Mouse (Mus musculus): Measurements from ENCODE around the gene Mpnd.

The Mpnd gene

DNA sequence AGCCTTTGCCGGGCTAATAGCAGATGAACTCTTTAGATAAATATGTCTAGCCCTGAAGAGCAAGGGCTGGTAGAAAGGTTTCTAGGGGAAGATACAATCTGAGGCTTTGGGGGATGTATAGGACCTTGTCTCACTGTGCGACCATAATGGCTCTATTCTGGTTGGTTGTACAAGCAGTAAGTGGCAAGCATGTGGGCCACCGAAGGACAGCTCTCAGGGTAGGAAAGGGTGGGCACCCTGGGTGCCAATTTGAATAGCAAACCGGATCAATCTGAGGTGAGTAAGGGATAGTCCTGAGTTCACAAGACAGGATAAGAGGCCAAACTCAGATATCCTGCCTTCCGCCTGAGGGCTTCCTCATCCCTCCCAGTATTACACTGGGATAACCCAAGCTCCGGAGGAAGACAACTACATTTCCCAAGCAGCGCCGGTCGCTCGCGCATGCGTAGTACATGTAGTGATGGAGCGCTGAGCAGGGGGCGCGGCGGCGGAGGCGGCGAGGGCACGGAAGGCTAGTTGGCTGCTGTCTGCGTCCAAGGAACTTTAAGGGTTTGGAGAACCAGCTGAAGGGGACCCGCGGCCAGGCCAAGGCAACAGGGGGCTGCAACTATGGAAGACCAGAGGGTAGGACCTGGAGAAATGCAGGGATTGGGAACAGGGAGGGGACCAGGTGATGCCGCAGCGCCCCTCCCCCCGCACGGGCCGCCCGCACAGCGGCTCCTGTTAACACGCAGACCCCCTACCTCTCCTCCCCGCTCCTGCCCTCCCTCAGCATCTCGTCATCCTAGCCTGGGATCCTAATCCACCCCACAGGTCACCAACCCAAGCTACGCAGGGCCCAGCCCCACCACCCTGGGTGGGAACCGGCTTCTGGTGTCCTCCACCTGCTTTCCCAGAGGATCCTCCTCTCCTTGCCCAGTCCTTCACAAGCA, 19.2 kb upstream of the Mpnd start, which contains the start of gene Fsd1:
Gene Fsd1 (plus strand): TSS at position 480 of the 932 bp plus-strand sequence.
- DNase-seq (ENCODE audit: low read depth, low spot score): peak; percentile 88

GRCm38 (mm10) chr17:55990278-55990898, 15.1 kb upstream of the Mpnd start:
- peak; percentile 40 for DNase-seq (ENCODE audit: low read depth, low spot score)

DNA sequence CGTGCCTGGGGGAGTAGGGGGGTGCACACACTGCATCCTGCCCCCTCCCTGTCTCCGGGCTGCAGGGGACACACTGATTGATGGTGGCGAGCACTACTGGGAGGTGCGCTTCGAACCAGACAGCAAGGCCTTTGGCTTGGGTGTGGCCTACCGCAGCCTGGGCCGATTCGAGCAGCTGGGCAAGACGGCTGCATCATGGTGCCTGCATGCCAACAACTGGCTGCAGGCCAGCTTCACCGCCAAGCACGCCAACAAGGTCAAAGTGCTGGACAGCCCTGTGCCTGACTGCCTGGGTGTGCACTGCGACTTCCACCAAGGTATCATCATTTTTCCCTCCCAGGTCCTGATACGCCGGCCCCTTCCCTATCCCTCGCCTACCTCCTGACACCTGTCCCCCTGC, 9.5 kb upstream of the Mpnd start:
- DNase-seq (ENCODE audit: low read depth, low spot score): no peak

- DNase-seq (ENCODE audit: low read depth, low spot score): peak; percentile 70
These were observed 5.6 kb upstream of the Mpnd start for GRCm38 (mm10) chr17:55999794-56000499.

- no peak for DNase-seq (ENCODE audit: low read depth, low spot score)
These were observed 2.5 kb upstream of the Mpnd start for GRCm38 (mm10) chr17:56003000-56003399.

DNA sequence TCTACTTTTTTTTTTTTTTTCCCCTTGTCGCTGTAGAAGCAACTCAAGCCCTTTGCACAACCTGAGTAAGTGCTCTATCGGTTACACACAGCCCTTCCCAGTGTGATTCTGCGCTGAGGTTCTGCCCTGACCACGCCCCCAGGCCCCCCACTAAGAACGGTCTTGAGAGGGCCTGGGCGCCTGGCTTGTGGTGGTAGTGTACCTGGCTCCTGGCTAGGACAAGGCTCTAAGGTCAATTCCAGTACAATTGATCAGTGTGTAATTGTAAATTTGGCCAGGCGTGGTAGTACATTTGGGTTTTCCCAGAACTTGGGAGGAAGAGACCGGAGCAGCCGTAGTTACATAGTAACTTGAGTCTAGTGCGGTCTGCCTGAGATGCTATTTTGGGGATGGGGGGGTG, 1.4 kb downstream of the Mpnd start:
- peak; percentile 72 for DNase-seq (ENCODE audit: low read depth, low spot score)

DNA sequence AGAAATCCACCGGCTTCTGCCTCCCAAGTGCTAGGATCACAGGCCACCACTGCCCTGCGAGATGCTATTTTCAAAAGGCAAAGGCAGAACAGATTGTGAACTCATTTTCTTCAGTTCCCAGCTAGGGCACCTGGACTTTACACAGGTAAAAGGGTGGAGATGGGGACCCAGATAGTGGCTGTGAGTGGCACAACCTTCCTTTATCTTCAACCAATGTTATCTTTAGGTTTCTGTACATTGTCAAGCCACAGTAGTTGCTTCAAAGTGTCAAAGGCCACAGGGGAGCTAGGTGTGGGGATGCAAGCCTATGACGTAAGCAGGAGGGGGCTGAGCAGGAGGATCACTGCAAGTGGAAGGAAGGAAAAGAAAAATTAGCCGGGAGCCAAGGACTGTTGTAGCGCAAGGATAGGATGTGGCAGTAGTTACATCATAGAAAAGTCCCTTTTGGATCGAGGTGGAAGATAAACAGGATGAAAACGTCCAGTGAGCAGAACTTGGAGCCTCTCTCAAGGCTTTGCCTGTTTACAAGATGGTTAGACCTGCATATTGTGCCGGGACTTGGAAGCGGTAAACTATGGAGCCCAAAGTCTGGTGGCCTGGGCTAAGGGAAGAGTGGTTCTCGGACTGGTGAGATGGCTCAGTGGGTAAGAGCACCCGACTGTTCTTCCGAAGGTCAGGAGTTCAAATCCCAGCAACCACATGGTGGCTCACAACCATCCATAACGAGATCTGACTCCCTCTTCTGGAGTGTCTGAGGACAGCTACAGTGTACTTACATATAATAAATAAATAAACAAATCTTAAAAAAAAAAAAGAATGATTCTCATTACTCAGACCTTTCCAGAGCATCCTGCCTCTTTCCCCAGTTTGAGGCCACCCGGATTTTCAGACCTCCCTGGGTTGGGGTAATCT, 2.2 kb downstream of the Mpnd start:
- peak; percentile 60 for DNase-seq (ENCODE audit: low read depth, low spot score)

GRCm38 (mm10) chr17:56008356-56009087, 3.0 kb downstream of the Mpnd start:
- peak; percentile 98 for DNase-seq (ENCODE audit: low read depth, low spot score)

GRCm38 (mm10) chr17:56009088-56009961, 3.8 kb downstream of the Mpnd start:
- peak; percentile 95 for DNase-seq (ENCODE audit: low read depth, low spot score)

- DNase-seq (ENCODE audit: low read depth, low spot score): no peak
These were observed 4.4 kb downstream of the Mpnd start for GRCm38 (mm10) chr17:56009962-56010240.

DNA sequence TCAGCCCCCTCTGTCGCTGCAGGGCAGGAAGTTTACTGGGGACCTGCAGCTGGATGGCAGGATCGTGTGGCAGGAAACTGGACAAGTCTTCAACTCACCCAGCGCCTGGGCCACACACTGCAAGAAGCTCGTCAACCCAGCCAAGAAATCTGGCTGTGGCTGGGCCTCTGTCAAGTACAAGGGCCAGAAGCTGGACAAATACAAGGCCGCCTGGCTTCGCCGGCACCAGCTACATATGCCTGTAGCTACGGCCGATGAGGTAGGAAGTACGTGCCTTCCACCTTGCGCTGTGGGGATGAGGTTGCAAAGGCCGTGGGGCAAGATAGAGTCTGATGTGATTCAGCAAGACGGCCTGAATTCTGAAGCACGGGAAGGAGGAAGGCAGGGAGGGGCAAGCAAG, 4.7 kb downstream of the Mpnd start:
- DNase-seq (ENCODE audit: low read depth, low spot score): no peak

- peak; percentile 89 for DNase-seq (ENCODE audit: low read depth, low spot score)
These were observed 5.2 kb downstream of the Mpnd start for GRCm38 (mm10) chr17:56010681-56011080.

- DNase-seq (ENCODE audit: low read depth, low spot score): no peak
These were observed 5.9 kb downstream of the Mpnd start for GRCm38 (mm10) chr17:56011441-56011840.

- DNase-seq (ENCODE audit: low read depth, low spot score): no peak
These were observed 9.8 kb downstream of the Mpnd start for GRCm38 (mm10) chr17:56015293-56015692.

GRCm38 (mm10) chr17:56016382-56016781, 10.9 kb downstream of the Mpnd start:
- no peak for DNase-seq (ENCODE audit: low read depth, low spot score)

DNA sequence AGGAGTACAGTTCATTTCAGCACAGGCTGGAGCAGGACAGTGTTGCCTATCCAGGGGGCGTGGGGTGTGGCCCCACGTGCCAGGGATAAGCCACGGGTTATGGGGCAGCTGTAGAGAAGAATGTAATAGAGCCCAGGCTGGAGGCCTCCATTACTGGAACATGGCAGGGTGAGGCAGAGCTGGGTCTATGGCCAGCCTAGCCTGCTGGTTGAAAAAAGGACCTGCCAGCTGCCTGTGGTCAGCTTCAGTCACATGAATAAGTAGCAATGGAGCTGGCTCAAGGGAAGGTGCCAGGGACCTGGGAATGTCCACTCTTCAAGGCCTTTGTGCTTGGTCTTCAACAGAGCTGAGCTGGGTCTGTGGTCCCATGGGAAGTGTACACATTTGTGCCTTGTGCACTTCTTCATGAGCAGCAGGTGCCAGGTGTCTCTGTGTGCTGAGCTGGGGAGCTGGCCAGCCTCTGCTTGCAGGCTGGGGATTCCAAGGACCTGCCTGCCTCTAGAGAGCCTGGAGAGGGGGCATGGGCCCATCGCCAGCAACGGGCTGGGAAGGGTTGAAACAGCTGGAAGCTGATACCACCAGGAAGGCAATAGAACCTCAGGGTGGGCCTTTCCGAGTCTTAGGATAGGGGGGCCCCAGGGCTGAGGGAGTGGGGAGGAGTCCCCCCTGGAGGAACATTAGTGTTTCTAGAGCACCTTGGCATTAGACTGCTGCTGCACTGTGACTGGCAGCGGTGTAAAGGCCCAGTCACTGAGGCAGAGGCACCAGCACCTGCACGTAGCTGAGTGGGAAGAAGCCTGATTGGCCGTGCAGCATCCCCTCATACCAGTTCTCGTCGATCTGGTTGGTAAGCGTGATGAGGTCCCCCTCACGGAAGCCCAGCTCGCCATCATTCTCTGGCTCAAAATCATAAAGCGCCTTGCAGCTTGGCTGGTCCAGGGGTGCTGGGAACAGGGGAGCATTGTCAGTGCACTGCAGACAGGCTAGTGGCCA, 11.6 kb downstream of the Mpnd start:
- DNase-seq (ENCODE audit: low read depth, low spot score): no peak

GRCm38 (mm10) chr17:56017848-56018247, 12.3 kb downstream of the Mpnd start:
- DNase-seq (ENCODE audit: low read depth, low spot score): no peak

DNA sequence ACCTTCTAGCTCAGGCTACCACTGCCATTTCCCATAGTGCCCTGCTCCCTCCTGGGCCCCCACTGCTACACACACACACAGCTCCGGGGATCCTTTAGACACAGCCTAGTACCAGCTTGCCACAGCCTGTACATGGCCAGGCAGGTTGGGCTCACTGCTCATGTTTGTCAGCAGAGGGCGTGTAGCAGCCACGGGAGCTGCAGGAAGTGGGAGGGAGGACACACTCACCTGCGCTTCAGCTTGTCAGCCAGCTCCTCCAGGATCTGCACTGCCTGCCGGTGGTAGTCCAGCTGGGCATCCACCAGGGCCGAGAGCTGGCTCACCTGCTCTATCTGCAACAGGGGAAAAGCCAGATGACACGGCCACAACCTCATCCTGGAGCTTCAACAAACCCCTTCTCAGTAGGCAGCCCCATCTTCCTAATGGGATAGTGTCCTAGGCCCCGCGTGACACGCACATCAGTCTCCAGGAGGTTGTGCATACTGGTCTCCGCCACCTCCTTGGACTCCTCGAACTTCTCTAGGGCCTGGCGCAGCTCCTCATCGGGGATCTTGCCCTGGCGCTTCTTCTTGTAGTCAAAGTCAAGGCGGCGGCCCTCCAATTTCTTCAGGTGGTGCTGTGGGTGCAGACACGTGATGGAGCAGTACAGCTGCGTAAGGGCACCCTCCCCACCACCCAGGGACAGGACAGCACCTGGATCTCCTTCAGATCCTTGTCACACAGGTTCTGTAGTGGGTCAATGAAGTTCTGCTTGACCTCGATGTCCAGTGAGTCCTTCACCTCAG, 13.0 kb downstream of the Mpnd start:
- DNase-seq (ENCODE audit: low read depth, low spot score): peak; percentile 81

All from ZHBTc4 (cell line).